Mouse (Mus musculus) testis, adult 2 months (tissue): ENCODE results near the gene Arhgap9. TPM values are rescaled to one million over a fixed set of nuclear protein-coding genes. Genes with fewer than 3 reads are reported as not detected.

Experiments used
- H3K27ac ChIP-seq: fragments of 200-500 bp; 2 replicates; pipeline ENCODE4 v1.5.1; 2012; ENCODE audit warnings: low read depth, low read length; ENCODE audit not compliant: control insufficient read depth, insufficient read depth
- H3K27me3 ChIP-seq: fragments of 200-500 bp; 2 replicates; pipeline ENCODE4 v1.6.1; 2012; ENCODE audit warnings: mild to moderate bottlenecking, low read length, moderate library complexity; ENCODE audit not compliant: control insufficient read depth, insufficient read depth
- H3K36me3 ChIP-seq: fragments of 200-500 bp; 2 replicates; pipeline ENCODE4 v1.6.1; 2012; ENCODE audit warnings: mild to moderate bottlenecking, low read length; ENCODE audit not compliant: control insufficient read depth, insufficient read depth
- H3K4me1 ChIP-seq: fragments of 200-500 bp; 2 replicates; pipeline ENCODE4 v1.6.1; 2012; ENCODE audit warnings: low read length; ENCODE audit not compliant: control insufficient read depth, insufficient read depth
- H3K4me3 ChIP-seq: fragments of 200-500 bp; 2 replicates; pipeline ENCODE4 v1.5.1; 2012; ENCODE audit warnings: low read depth, mild to moderate bottlenecking, low read length, moderate library complexity, mixed read lengths; ENCODE audit not compliant: control insufficient read depth
- CTCF ChIP-seq: fragments of 200-500 bp; IDR thresholded peaks from 2 replicates; pipeline ENCODE4 v1.5.1; 2012; ENCODE audit warnings: low read depth, mild to moderate bottlenecking, inconsistent platforms, low read length, moderate library complexity; ENCODE audit not compliant: control insufficient read depth, insufficient read depth, insufficient replicate concordance
- POLR2A ChIP-seq: fragments of 200-500 bp; IDR thresholded peaks from 2 replicates; pipeline ENCODE4 v1.6.1; 2012; ENCODE audit warnings: low read depth, mild to moderate bottlenecking, inconsistent platforms, low read length, moderate library complexity; ENCODE audit not compliant: control insufficient read depth
- polyA plus RNA-seq: library from polyadenylated mRNA; depleted of rRNA; stranded (reverse); fragments of >200 nt; gene quantifications from 2 replicates; pipeline ENCODE4 v1.2.3, GENCODE M21; 2012; rRNA removed

Gene Arhgap9
- polyA plus RNA-seq, result 0.32 and 0.34 TPM in 2 replicates

DNA sequence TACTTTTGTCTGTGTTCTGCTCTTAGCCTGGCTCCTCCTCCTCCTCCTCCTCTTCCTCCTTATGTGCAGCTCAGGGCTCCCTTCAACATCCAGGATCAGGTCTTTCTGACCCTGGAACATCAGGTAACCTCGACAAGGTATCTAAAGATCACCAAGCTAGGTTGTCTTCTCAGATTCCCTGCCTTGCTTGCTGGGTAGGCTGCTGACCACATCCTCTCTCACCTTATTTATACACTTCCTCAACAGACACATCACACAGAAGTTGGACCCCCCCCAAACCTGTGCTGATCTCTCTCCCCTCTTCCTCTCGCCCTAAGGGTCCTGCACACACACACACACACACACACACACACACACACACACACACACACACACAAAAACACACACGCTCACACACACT is at the start of gene Arhgap9:
Arhgap9 (plus strand) TSS at position 344 of the 400 bp plus-strand sequence.
- Histone ChIP-seq H3K4me3 (no peak within 1 kb of the TSS), H3K27ac (no peak within 1 kb of the TSS), H3K4me1 (peaks cover 22% of the 10 kb centered on the region), H3K27me3 (no peaks in the 10 kb centered on the region; the same call in 1 of the 2 replicates), H3K36me3 (no peaks in the 10 kb centered on the region)
- TF ChIP-seq CTCF (no peak), POLR2A (no peak)

DNA sequence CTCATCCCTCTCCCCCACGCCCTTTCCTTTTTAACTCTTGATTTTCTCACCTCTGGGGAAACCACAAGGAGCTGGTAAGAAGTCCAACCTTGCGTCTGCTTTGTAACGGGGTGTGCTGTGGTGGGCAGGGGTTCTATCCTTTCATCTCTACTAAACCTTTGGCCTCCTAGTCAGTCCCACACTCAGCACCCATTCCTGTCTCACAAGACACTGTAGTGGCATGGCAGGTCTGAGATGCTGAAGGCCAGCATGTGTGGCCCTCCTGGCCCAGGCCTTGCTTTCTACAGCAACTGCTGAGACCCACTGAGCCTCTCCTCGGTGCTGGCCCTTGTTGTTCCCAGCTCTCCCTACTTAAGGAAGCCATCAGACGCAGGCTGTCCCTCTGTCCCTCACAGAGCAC is 49.4 kb upstream of the Arhgap9 start:
- H3K4me3 ChIP-seq, result no peak overlapping the region
- peaks cover 5% of the 10 kb centered on the region for H3K36me3 ChIP-seq
- H3K27me3 ChIP-seq, result no peaks in the 10 kb centered on the region
- peaks cover 1% of the 10 kb centered on the region for H3K4me1 ChIP-seq
- TF ChIP-seq CTCF (no peak), POLR2A (no peak)
- no peak overlapping the region for H3K27ac ChIP-seq

GRCm38 (mm10) chr10:127274261-127275022 is 47.3 kb upstream of the Arhgap9 start:
- Histone ChIP-seq H3K4me3 (no peak overlapping the region), H3K27me3 (no peaks in the 10 kb centered on the region), H3K4me1 (no peaks in the 10 kb centered on the region), H3K27ac (no peak overlapping the region), H3K36me3 (peaks cover 3% of the 10 kb centered on the region)
- TF ChIP-seq CTCF (no peak), POLR2A (no peak)

DNA sequence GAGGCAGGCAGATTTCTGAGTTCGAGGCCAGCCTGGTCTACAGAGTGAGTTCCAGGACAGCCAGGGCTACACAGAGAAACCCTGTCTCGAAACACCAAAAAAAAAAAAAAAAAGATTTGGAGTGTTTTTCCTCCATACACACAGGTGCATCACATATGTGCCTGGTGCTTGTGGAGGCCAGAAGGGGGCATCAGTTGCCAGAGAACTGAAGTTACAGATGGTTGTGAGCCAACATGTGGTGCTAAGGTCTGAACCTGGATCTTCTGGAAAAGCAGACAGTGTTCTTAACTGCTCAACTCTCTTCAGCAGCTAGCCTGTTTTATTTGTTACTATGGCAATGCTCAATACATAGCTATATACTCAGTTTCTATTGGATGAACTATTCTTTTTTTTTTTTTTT is 42.0 kb upstream of the Arhgap9 start:
- peaks cover 3% of the 10 kb centered on the region for H3K36me3 ChIP-seq
- TF ChIP-seq POLR2A, result no peak
- TF ChIP-seq CTCF, result no peak

GRCm38 (mm10) chr10:127281316-127281715 is 40.4 kb upstream of the Arhgap9 start:
- no peak overlapping the region for H3K27ac ChIP-seq
- no peak overlapping the region for H3K4me3 ChIP-seq
- no peaks in the 10 kb centered on the region; the same call in 1 of the 2 replicates for H3K4me1 ChIP-seq
- H3K36me3 ChIP-seq, result peaks cover under 1% of the 10 kb centered on the region
- TF ChIP-seq POLR2A (no peak), CTCF (no peak)
- H3K27me3 ChIP-seq, result no peaks in the 10 kb centered on the region

More for the DNA sequence above, 42.0 kb upstream of the Arhgap9 start:
- Histone ChIP-seq H3K27me3 (no peaks in the 10 kb centered on the region), H3K4me1 (no peaks in the 10 kb centered on the region), H3K4me3 (no peak overlapping the region), H3K27ac (no peak overlapping the region)

- peaks cover 12% of the 10 kb centered on the region for H3K4me1 ChIP-seq
- no peaks in the 10 kb centered on the region; the same call in none of the 2 replicates for H3K36me3 ChIP-seq
- no peak overlapping the region for H3K27ac ChIP-seq
- no peak overlapping the region for H3K4me3 ChIP-seq
- no peaks in the 10 kb centered on the region for H3K27me3 ChIP-seq
- TF ChIP-seq POLR2A (no peak), CTCF (no peak)
These were observed 39.0 kb upstream of the Arhgap9 start for GRCm38 (mm10) chr10:127282620-127283215.

DNA sequence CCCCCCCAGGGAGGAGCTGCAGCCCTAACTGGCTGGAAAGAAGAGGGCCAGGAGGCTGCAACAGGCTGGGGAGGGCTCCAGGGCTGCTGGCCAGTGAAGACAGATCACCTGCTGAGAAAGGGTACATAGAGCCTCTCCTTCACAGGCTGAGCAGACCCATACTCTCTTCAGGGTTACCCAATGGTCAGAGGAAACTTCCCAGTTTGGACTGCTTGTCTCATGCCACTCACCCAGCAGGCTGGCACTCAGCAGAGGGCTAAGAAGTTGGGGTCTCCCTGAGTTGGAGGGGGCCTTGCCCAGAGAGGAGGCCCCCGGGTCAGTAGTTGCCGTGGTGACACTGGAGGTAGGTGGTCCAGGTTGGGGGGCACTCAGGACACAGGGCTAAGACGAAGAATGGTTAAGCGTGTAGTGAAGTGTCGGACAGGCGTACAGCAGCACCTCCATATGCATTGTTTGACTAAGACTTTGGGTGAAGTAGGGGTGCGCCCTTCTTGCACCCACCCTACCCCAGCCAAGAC is 37.6 kb upstream of the Arhgap9 start:
- no peaks in the 10 kb centered on the region for H3K27me3 ChIP-seq
- no peaks in the 10 kb centered on the region; the same call in none of the 2 replicates for H3K36me3 ChIP-seq
- H3K4me3 ChIP-seq, result no peak overlapping the region
- TF ChIP-seq CTCF (no peak), POLR2A (no peak)
- H3K27ac ChIP-seq, result no peak overlapping the region
- peaks cover 17% of the 10 kb centered on the region for H3K4me1 ChIP-seq
